Mouse (Mus musculus) small intestine, adult 2 months (tissue): ENCODE results near the gene Hspbp1. TPM values are rescaled to one million over a fixed set of nuclear protein-coding genes. Genes with fewer than 3 reads are reported as not detected.

ENCODE experiments used
- H3K27ac ChIP-seq: fragments of 200-500 bp; 2 replicates; pipeline ENCODE4 v1.5.1; 2012; ENCODE audit warnings: low read depth, low read length, control low read depth, inconsistent platforms; ENCODE audit not compliant: insufficient read depth
- H3K27me3 ChIP-seq: fragments of 200-500 bp; 2 replicates; pipeline ENCODE4 v1.6.1; 2012; ENCODE audit warnings: mild to moderate bottlenecking, moderate library complexity, low read length, inconsistent platforms; ENCODE audit not compliant: control insufficient read depth, insufficient read depth
- H3K36me3 ChIP-seq: fragments of 200-500 bp; 2 replicates; pipeline ENCODE4 v1.6.1; 2012; ENCODE audit warnings: mild to moderate bottlenecking, low read length, control low read depth, inconsistent platforms; ENCODE audit not compliant: control insufficient read depth, insufficient read depth
- H3K4me1 ChIP-seq: fragments of 200-500 bp; 2 replicates; pipeline ENCODE4 v1.6.1; 2012; ENCODE audit warnings: low read length, inconsistent platforms, mixed read lengths; ENCODE audit not compliant: control insufficient read depth, insufficient read depth, insufficient read length
- H3K4me3 ChIP-seq: fragments of 200-500 bp; 2 replicates; pipeline ENCODE4 v1.5.1; 2012; ENCODE audit warnings: low read depth, mild to moderate bottlenecking, control low read depth, inconsistent platforms, low read length, moderate library complexity
- CTCF ChIP-seq: fragments of 200-500 bp; IDR thresholded peaks from 2 replicates; pipeline ENCODE4 v1.5.1; 2012; ENCODE audit warnings: low read depth, mild to moderate bottlenecking, control low read depth, inconsistent platforms, low read length, moderate library complexity, mixed read lengths; ENCODE audit not compliant: insufficient replicate concordance, insufficient read length; ENCODE audit errors: extremely low read depth
- POLR2A ChIP-seq: fragments of 200-500 bp; IDR thresholded peaks from 2 replicates; pipeline ENCODE4 v1.6.1; 2012; ENCODE audit warnings: low read depth, mild to moderate bottlenecking, control low read depth, inconsistent platforms, low read length, moderate library complexity
- WGBS: fragments of 180-500 bp; shearing (Covaris S2); methylation state at CpG from one replicate; pipeline ENCODE4 v1.1.7; 2018; 5-methylcytosine and 5-hydroxymethylcytosine counted together
- polyA plus RNA-seq: library from polyadenylated mRNA; depleted of rRNA; stranded (reverse); fragments of >200 nt; gene quantifications from 2 replicates; pipeline ENCODE4 v1.2.3, GENCODE M21; 2012; rRNA removed

Gene Hspbp1
- polyA plus RNA-seq, 1 experiment = 29.0 TPM

- Histone ChIP-seq H3K27ac (no peak overlapping the region), H3K4me3 (no peak overlapping the region), H3K27me3 (no peaks in the 10 kb centered on the region), H3K36me3 (no peaks in the 10 kb centered on the region), H3K4me1 (no peaks in the 10 kb centered on the region)
- 45% methylated on average over 14 of the region's 14 CpGs for WGBS
- TF ChIP-seq POLR2A (no peak), CTCF (no peak)
Observed at GRCm38 (mm10) chr7:4613740-4614403, 71.0 kb downstream of the Hspbp1 start.

GRCm38 (mm10) chr7:4612956-4613355, 71.9 kb downstream of the Hspbp1 start:
- no peaks in the 10 kb centered on the region for H3K36me3 ChIP-seq

GRCm38 (mm10) chr7:4612386-4612785, 72.5 kb downstream of the Hspbp1 start:
- Histone ChIP-seq H3K27ac (no peak overlapping the region), H3K4me3 (no peak overlapping the region), H3K36me3 (no peaks in the 10 kb centered on the region), H3K4me1 (no peaks in the 10 kb centered on the region; the same call in 1 of the 2 replicates), H3K27me3 (no peaks in the 10 kb centered on the region)
- no peak for TF ChIP-seq POLR2A
- TF ChIP-seq CTCF = no peak
- 70% methylated on average over 8 of the region's 8 CpGs for WGBS

More at GRCm38 (mm10) chr7:4612956-4613355, 71.9 kb downstream of the Hspbp1 start:
- Histone ChIP-seq H3K4me1 (no peaks in the 10 kb centered on the region), H3K27me3 (no peaks in the 10 kb centered on the region), H3K27ac (no peak overlapping the region), H3K4me3 (no peak overlapping the region)
- TF ChIP-seq POLR2A (no peak), CTCF (no peak)
- 71% methylated on average over 1 of the region's 1 CpGs for WGBS

GRCm38 (mm10) chr7:4611921-4612341, 72.9 kb downstream of the Hspbp1 start:
- 82% methylated on average over 12 of the region's 12 CpGs for WGBS
- no peaks in the 10 kb centered on the region for H3K36me3 ChIP-seq

GRCm38 (mm10) chr7:4611511-4611910, 73.4 kb downstream of the Hspbp1 start:
- Histone ChIP-seq H3K4me3 (no peak overlapping the region), H3K36me3 (no peaks in the 10 kb centered on the region), H3K4me1 (no peaks in the 10 kb centered on the region; the same call in 1 of the 2 replicates), H3K27me3 (no peaks in the 10 kb centered on the region), H3K27ac (no peak overlapping the region)
- 86% methylated on average over 12 of the region's 12 CpGs for WGBS
- TF ChIP-seq POLR2A = no peak
- no peak for TF ChIP-seq CTCF

More at GRCm38 (mm10) chr7:4611921-4612341, 72.9 kb downstream of the Hspbp1 start:
- H3K27me3 ChIP-seq = no peaks in the 10 kb centered on the region
- no peak overlapping the region for H3K4me3 ChIP-seq
- H3K4me1 ChIP-seq = no peaks in the 10 kb centered on the region; the same call in 1 of the 2 replicates
- H3K27ac ChIP-seq = no peak overlapping the region
- TF ChIP-seq POLR2A (no peak), CTCF (no peak)

Other genes with a start within 250 kb of the Hspbp1 start
- 9.9 and 12.3 TPM in 2 replicates for gene Rdh13, start 239.4 kb downstream of the Hspbp1 start, polyA plus RNA-seq
- gene Eps8l1, start 224.4 kb downstream of the Hspbp1 start, polyA plus RNA-seq = 0.76 and 2.3 TPM in 2 replicates
- gene Ppp1r12c, start 183.4 kb downstream of the Hspbp1 start, polyA plus RNA-seq = 58.0 and 59.2 TPM in 2 replicates
- 0.22 and 0.58 TPM in 2 replicates for gene Tnnt1, start 168.7 kb downstream of the Hspbp1 start, polyA plus RNA-seq
- gene Tnni3, start 160.8 kb downstream of the Hspbp1 start, polyA plus RNA-seq = 0.43 and 1.4 TPM in 2 replicates
- 1.1 and 1.9 TPM in 2 replicates for gene Dnaaf3, start 152.6 kb downstream of the Hspbp1 start, polyA plus RNA-seq
- gene Syt5, start 137.5 kb downstream of the Hspbp1 start, polyA plus RNA-seq = 4.6 and 9.4 TPM in 2 replicates
- 52.0 and 151 TPM in 2 replicates for gene Ptprh, start 81.0 kb downstream of the Hspbp1 start, polyA plus RNA-seq
- gene Tmem86b, start 53.6 kb downstream of the Hspbp1 start, polyA plus RNA-seq = 65.5 and 261 TPM in 2 replicates
- 69.9 and 142 TPM in 2 replicates for gene Ppp6r1, start 26.0 kb downstream of the Hspbp1 start, polyA plus RNA-seq
- gene Brsk1, start 5.5 kb upstream of the Hspbp1 start, polyA plus RNA-seq = 1.6 and 1.9 TPM in 2 replicates
- 44.4 and 122 TPM in 2 replicates for gene Tmem150b, start 40.2 kb upstream of the Hspbp1 start, polyA plus RNA-seq
- gene Kmt5c, start 55.0 kb upstream of the Hspbp1 start, polyA plus RNA-seq = 94.7 and 254 TPM in 2 replicates
- gene Cox6b2, start 68.0 kb upstream of the Hspbp1 start, polyA plus RNA-seq = 5.7 and 45.8 TPM in 2 replicates
- not detected in 2 replicates for gene Fam71e2, start 86.2 kb upstream of the Hspbp1 start, polyA plus RNA-seq
- gene Il11, start 97.8 kb upstream of the Hspbp1 start, polyA plus RNA-seq = 0.25 and 0.32 TPM in 2 replicates
- gene Tmem190, start 97.9 kb upstream of the Hspbp1 start, polyA plus RNA-seq = not detected in 2 replicates
- gene Tmem238, start 104.6 kb upstream of the Hspbp1 start, polyA plus RNA-seq = 225 and 544 TPM in 2 replicates
- 141 and 355 TPM in 2 replicates for gene Rpl28, start 107.8 kb upstream of the Hspbp1 start, polyA plus RNA-seq
- 78.5 and 131 TPM in 2 replicates for gene Ube2s, start 127.5 kb upstream of the Hspbp1 start, polyA plus RNA-seq
- gene Shisa7, start 159.6 kb upstream of the Hspbp1 start, polyA plus RNA-seq = 0.48 and 0.83 TPM in 2 replicates
- 12.4 and 18.9 TPM in 2 replicates for gene Isoc2b, start 185.2 kb upstream of the Hspbp1 start, polyA plus RNA-seq
- 13.4 and 15.5 TPM in 2 replicates for gene Isoc2a, start 192.1 kb upstream of the Hspbp1 start, polyA plus RNA-seq
- not detected in 2 replicates for gene Gm36210, start 221.4 kb upstream of the Hspbp1 start, polyA plus RNA-seq
- 15.7 and 41.4 TPM in 2 replicates for gene Zfp628, start 230.1 kb upstream of the Hspbp1 start, polyA plus RNA-seq
- 4.3 and 6.2 TPM in 2 replicates for gene Nat14, start 237.0 kb upstream of the Hspbp1 start, polyA plus RNA-seq
- gene Ssc5d, start 240.7 kb upstream of the Hspbp1 start, polyA plus RNA-seq = 3.3 and 4.5 TPM in 2 replicates